Mouse (Mus musculus): ENCODE data around the gene Naa38.

Naa38 gene

DNA sequence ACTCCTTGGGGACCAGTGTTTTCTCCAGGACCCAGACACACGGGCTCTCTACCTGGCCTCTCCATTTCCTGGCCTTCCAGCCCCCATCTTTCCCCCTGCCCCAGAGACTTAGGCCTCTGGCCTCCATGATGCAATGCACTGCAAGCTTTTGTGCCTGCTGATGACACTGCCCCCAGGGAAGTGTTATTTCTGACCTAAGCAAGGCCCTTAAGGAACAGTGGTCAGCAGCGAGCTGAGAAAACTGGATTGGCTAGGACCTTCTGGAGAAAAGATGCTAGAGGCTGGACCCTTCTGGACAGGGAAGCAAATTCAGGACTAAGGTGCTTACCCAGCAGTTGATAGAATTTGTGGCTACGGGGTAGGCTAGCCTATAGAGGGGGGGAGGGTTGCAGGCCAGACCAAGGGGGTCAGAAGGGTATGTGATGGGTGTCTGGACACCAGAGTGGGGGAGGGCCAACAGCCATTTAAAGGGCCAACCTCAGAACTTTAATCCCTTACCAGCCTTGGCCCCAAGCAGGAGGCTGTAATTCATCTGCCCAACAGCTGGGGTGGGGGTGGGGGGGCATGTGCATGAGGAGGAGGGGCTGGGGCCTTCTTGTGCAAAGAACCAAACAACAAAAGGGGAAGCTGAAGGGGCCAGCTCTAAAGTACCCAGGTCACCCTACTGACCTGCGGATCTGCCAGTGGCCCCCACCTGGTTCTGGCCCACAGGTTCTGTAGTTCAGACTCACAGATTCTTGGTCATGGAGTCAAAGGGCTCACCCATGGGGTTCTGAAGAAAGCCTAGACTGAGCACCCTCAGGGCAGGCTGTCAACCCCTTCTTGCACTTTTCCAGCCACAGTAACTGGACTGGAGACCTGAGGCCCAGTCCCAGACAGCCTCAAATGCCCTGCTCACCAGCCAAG lies 19.4 kb downstream of the Naa38 start:
- DNase-seq (ENCODE audit: low spot score): no peak

DNA sequence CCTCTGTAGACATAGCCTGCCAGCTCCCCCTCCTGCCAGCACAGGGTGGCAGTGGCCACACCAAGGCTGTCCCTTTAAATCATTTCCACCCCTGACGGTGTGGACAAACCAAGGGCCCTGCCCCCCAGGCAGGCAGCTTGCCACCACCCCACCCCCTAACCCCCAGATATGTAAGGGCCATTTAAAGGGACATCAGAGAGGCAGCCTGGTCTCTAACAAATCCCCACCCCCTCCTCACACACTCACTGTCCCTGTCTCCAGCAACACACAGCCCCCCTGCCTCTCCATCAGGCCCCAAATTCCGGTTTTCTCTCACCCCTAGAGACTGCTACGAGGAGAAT lies 20.0 kb downstream of the Naa38 start:
- no peak for DNase-seq (ENCODE audit: low spot score)

DNA sequence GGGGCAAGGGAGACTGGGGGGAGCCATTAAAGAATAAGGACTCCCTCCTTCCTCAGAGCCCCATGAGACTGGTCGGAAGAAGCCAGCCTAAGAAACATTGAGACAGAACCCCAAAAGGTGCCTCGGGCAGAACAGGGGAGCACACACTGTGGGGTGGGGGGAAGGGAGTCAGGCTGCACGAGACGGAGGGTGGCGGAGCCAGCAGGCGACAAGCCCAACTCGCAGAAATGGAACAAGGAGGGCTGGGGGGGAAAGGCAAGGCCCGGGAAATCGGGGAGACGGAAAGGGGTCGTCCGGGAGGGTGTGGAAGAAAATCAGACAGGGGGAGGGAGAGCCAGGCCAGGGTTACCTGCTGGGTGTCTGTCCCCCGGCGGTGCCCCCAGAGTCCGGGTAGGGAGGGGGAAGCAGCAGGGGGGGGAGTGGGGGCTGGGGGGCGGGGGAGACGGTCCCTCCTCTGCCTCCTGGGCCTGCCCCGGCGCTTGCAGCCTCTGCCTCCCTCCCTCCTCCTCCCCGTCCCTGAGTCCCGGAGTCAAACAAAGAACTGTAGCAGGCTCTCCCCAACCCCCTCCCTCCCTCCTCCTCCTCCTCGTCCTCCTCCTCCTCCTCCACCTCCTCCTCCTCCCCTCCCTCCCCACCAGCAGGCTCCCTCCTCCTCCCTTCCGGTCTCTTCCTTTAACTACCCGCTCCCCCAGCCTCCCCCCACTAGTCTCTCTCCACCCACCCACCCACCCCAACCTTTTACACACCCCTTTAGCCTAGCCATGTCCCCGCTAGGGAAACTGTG lies 20.6 kb downstream of the Naa38 start:
- no peak for DNase-seq (ENCODE audit: low spot score)

DNA sequence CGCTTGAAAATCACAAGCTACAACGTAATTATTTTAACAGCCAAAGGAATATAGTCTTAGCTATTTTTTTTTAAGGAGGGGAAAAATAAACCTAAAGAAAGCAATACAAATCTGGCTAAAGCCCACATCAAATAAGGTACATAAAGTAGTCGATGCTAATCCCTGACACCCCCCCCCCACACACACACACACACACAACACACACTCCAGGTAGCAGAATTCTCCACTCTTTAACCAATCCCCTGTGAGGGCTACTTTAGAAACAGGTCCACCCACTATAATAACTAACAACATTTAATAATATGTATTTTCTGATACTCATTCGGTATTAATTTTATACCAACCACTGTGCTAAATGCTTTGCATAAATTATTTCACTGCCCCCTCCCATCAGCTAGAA lies 21.2 kb downstream of the Naa38 start:
- DNase-seq (ENCODE audit: low spot score): no peak

DNA sequence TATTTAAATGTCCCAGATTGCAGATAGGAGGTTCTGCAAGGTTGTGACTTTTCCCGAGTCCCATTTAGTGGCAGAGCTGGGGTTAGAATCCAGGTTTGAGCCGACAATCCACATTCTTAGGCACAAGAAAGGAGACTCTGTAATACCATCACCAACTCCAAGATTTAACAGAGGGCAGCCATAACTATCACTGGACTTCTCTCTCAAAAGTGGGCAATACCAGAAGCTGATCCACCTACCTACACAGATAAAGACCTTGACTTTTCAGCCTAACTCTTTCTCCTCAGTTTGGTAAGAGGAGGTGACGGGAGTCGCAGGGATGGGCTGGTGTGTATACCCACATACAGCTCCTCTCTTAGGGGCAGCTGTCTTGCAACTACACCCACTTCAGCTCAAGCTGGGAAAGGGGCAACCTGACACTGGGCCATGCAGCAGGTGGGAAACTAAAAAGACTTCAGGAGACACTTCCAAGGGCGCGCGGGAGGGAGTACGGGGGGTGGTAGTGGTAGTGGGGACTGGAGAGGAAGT lies 21.7 kb downstream of the Naa38 start:
- no peak for DNase-seq (ENCODE audit: low spot score)

DNA sequence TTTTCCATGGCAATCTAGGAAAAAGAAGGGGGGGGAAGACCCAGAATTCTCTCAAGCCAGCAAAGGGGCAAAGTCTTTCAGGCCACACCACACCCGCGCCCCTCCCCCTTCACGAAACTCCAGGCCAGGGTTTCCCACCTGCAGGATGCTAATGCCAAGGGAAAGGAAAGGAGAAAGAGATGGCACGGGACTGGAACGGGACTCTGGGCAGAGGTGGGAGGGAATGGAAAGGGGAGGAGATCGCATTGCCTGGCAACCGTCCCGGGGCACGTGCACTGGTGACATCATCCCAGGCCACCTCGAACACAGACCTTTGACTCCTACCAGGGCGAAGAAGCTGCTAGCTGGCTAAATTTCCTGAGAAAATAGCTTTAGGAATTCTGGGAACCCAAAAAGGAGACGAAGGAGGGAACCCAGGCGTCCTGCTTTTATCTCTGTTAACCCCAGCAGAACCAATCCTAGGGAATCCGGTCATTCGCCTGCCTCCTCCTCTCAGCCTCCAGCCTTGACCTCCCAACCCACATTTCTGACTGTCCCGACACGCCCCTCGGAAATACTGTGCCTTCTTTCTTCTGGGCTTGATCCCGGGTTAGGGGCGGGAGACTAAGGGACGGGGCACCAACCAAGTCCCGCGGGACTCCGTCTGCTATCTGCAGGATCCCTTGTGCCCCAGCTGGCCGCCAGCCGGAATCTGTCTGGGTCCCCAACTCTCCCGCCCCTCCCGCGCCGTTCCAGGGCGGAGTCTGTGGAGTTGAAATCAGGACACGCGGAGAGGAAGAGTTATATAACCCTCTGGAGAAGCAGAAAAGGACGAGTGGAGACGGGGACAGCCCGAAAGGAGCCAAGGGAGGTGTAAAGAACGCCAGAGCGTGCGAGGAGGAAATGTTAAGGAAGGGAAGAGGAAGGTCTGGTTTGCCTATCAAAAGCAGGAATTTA lies 22.4 kb downstream of the Naa38 start:
- DNase-seq (ENCODE audit: low spot score): peak; percentile 65

DNA sequence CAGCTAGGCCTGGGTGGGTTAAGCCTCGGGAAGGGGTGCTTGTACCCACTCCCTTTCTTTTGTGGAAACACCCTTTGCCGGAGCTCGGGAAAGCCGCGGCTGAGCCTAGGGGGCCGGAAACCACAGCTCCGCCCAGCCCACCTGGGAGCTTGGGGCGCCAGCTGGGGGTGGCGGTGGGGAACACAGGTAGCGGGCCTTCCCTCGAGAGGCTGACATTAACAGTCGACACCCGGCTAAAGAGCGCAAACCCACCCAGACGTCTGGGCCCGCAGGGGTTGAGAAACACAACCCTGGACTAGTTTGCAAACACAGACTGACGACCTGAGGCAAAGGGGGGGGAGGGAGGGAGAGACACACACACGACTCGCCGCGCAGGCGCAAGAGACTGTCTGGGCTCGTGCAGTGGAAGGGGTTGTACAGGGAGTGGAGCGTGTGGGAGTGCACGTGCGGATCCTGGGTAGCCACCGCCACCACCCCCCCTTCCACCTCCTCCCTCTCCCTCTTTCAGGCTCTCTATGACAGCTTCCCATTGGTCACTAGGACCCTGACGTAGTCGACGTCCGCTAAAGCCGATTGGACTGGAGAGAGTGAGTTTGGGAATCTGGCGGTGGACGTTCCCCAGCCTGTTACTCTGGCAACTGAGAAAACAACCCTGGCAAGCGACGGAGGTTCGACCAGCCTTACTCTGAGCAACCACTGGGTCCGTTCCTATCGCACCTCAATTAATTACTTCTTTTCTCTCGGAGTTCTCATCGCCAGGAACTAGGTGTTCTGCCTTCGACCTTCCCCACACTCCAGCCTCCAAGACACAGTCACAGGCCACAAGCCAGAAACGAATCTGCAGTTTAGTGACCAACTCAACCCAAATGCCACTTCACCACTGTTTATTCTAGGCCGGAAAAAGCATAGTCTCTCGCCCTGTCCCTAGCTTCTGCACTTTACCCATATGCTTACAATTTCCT lies 23.5 kb downstream of the Naa38 start:
- peak; percentile 85 for DNase-seq (ENCODE audit: low spot score)

DNA sequence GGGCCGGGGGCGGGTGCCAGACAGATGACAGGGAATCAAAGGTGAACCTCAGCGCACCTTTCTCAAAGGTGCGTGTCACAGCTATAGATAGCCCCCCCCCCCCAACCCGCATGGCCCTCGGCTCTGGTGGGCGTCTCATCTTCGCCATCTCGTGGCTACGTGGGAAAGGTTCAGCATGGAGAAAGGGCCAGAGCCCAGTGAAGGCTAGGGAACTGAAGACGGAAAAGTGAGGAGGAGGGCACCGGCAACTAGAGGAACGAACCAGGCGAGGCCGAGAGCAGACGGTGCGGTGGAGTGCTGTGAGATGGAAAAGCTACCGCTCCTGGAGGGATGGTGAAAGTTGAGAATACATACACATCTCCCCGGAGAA lies 24.1 kb downstream of the Naa38 start:
- no peak for DNase-seq (ENCODE audit: low spot score)

DNA sequence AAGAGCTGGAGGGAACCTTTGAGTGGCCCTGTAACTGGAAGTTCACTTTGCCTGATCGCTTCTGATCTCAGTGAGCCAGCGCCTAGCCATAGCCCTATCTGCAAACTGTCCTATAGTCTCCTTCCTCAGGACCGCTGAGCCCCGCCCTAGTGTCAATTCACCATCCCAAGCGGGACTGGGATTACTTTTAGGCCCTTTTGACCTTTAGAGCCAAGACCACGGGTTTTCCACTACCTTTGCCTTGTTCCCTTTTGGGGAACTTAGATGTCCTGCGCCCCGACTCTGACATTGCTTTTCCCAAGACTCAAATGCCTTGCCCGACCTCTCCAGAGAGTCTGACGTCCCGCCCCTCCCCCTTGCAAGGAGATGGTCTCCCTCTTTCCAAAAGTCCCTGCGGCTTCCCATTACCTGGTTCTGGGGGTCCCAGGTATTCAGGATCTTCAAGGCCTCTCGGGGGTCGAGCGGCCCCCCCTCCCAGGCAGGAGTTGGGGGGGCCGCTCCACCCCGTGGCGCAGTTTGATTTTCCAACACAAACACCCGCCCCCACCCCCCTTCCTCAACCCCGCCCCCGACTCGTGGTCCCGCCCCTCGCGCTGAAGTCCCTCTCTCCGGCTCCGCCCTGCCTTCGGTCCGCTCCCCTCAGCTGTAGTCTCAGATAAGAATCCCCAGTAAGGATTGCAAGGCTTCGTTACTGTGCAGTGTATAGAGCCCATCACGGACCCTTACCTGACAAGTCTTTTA lies 24.7 kb downstream of the Naa38 start:
- DNase-seq (ENCODE audit: low spot score): no peak

DNA sequence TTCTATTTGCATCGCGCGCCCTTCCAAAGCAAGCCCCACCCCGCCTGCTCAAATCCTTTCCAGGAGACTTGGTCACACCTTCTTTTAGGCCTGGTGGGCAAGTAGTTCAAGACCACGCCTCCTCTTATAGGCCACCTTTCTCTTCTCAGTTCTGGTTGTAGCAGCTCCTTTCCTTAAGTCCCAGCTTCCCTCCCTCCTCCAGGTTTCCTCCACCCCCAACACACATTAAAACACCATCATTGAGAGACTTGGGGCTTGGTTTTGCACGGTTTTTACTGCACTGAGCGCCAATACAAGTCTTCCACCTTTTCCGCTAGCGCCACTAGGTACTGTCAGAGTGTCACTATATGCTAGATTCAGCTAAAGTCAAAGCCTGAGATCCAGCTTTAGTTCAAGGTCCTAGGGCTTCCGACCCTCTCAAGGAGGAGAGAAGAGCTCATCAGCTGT lies 25.3 kb downstream of the Naa38 start:
- no peak for DNase-seq (ENCODE audit: low spot score)

DNA sequence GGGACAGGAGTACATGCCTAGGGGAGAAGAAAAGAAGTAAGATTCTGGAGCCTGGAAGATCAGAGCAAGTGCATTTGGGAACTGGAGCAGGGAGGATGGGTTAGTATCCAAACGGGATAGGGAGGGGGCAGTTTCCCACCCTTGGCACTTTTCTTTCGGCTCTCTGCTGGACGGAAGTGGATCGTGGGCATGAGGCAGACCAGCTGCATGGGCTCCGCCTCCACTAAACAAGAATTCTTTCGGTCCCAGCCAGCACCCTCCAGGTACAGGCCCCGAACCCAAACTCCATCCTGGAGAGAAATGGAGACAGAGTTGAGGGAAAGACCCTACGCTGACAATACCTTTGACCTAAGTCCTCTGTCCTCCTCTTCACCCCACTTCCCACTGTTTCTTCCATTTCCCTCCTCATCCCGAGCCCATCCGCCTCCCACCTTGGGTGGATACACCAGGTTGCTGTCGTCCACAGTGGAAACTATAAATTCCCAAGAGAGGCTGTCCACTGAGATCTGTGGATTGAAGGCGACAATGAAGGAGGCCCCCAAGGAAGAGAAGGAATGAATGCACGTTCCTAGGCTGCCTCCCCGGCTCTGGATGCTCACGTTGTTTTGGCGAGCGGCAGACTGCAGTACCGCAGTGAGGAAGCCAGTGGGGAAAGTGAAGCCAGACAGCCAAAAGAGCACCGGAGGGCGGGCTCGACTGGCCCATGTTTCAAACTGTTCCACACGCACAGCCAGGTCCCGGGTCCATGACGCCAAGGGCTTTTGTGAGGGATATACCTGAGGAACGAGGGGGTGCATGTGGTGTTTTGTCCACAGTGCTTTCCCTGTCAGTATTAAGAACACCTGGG lies 26.1 kb downstream of the Naa38 start:
- no peak for DNase-seq (ENCODE audit: low spot score)

DNA sequence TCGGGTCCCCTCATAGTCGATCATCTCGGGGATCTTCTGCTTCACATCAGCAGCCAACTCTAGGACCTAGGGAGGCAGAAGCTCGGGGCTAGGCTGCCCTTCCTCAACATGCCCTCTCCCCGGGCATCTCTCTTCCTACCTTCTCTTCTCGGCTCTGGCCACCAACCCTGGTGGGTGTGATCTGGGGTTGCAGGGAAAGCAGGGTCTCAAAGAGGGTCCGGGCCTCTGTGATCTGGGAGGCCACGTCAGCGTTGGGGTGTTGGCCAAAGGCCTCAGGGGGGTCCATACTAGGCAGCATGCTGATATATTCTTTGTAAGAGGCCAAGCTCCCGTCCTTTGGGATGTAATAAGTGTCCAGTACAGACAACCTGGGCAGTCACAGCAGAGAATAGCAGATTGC lies 27.6 kb downstream of the Naa38 start:
- no peak for DNase-seq (ENCODE audit: low spot score)

DNA sequence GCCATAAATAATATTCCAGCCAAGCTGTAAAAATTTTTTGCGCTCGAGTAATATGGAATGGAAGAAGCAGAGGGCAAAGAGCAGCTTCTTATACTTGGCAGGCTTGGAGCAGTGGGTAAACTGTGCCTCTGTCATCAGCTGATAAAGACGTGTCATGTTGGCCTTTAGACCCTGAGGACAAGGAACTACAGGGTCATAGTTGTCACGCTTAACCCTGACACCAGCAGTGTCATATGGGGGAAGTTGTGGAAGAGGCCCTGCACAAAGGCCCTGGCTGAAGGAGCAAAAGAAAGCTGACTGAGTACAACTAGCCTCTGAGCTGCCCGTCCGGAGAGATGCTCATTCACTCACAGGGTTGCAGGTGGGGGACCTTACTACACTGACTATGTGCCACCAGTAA lies 28.6 kb downstream of the Naa38 start:
- no peak for DNase-seq (ENCODE audit: low spot score)

DNA sequence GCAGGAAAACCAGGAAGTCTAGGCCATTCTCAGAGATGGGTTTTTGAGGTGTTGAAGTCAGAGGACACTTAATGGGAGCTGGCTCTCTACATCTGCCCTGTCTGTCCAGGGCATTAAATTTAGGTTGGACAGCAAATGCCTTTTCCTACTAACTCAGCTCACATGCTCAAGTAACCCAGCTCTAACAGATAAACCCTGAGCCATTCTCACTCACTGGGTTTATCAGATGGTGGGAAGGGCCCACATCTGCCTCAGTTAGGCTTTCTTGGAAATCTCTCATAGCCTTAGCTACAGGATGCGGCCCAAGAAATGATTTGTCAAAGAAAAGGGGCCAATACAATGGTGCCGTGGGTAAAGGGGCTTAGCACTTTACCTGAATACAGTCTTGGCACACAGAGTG lies 31.0 kb downstream of the Naa38 start:
- DNase-seq (ENCODE audit: low spot score): no peak

DNA sequence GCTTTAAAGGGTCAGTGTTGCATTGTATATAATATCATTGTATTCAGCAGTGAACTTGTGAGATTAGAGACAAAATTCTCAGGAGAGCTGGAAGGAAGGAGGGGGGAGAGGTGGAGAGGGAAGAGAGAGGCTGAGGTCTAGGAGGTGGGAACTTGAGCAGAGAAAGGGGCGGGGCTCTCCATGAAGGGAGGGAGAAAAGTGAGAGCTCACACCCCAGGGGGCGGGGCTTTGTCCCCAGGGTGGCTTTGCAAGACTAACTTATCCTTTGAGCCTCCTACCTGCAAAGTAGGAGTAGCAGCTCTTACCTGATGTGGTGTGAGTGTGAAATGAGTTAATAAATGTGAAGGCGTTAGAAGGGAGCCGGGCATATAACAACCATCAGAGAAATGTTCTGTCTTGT lies 33.5 kb downstream of the Naa38 start:
- DNase-seq (ENCODE audit: low spot score): no peak

DNA sequence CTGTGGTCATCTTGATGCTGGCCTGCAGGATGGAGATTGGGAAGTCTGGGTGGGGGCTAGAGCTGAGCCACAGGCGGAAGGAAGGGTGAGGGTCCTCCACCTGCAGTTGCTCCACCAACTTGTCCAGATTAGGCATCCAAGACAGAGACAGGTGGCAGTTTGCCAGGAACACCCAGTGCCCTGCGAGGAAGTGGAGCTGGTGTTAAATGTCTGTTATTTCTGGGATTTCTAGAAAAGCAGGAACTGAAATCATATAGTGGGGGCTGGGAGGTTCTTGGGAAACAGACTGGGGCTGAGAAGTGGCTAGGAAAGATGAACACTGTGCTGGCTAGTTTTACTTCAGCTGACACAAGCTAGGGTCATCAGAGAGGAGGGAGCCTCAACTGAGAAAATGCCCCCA lies 34.0 kb downstream of the Naa38 start:
- no peak for DNase-seq (ENCODE audit: low spot score)

DNA sequence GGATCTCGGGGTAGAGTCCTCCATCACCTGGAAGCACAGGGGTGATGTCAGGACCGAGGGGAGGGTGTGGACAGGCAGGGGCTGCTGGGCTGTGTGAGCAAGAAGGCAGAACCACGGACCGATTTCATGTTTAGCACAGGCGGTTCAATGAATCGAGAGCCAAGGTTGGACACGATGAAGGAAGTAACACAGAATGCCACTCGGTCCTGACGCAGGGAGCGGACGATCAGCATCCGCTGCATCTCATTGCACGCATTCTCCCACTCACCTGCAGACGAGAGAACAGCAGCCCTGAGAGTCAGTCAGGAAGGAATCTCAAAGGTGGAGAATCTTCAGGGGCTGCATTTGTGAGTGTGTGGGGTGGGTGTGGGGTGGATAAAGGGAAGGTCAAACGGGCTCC lies 35.3 kb downstream of the Naa38 start:
- DNase-seq (ENCODE audit: low spot score): no peak

DNA sequence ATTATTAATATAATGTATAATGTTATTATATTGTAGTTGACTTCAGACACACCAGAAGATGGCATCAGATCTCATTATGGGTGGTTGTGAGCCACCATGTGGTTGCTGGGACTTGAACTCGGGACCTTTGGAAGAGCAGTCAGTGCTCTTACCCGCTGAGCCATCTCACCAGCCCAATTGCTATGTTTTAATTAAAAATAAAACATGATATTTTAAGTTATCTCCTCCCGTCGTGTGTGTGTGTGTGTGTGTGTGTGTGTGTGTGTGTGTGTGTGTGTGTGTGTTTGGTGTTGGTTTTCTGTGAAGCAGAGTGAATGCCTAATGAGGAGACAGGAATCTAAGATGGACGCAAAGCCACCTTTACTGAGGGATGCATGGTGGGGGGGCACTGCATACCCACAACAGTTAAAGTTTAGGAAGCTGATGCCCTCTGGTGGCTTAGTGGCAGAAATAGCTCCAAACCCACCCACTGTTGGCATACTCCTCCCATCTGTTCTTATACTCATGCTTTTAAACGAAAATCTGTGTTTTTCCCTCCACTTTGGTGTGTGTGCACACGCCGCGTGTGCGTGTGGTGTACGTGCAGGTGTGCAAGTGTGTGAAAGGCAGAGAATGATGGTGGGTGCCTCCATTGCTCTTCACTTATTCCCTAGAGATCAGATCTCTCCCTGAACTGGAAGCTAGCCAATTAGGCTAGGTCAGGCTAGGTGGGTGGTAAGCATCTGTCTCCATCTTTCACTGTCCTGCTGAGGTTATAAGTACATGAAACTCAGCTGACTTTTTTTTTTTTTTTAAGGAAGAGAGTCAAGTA lies 36.7 kb downstream of the Naa38 start:
- DNase-seq (ENCODE audit: low spot score): peak; percentile 77

DNA sequence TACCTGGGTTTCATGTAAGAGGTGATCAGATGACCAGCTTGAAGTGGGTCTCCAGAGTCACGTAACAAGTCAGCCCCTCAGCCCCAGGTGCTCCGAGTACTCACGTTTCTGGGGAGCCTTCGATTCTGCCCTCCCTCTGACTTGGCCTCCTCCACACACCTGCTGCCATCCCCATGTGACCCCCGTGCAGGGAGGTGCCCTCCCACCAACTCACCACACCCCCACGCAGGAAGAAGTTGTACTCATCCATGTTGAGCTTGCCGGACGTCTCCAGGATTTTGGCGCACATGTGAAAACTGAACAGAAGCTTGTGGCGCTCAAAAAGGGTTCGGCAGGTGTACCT lies 37.3 kb downstream of the Naa38 start:
- no peak for DNase-seq (ENCODE audit: low spot score)

Measured in layer of hippocampus, adult 9-10 months (tissue).